Mouse (Mus musculus): ENCODE results near the gene Dmbt1.

GRCm38 (mm10) chr7:131042657-131043056 lies 10.8 kb downstream of the Dmbt1 start:
- TF ChIP-seq CTCF (conservative IDR thresholded peaks at IDR 0.05; ENCODE audit: insufficient read depth, insufficient read length, low read depth, low read length) (peak; percentile 41), POLR2A (IDR thresholded peaks at IDR 0.05; ENCODE audit: low read depth, low read length) (no peak)

Data from kidney, adult 2 months (tissue).